Mouse (Mus musculus) ES-Bruce4 (cell line): ENCODE measurements around the gene Ly6g6f.

Experiments used
- CTCF ChIP-seq: IDR thresholded peaks from one replicate; pipeline ENCODE4 v1.8.1; 2011; ENCODE audit warnings: low read depth, low read length
- EP300 ChIP-seq: IDR thresholded peaks from 2 replicates; pipeline ENCODE4 v1.6.1; 2011; ENCODE audit warnings: low read depth, low read length; ENCODE audit not compliant: insufficient read depth
- POLR2A ChIP-seq: IDR thresholded peaks from one replicate; pipeline ENCODE4 v1.8.1; 2011; ENCODE audit warnings: low read length; ENCODE audit not compliant: insufficient read depth

GRCm38 (mm10) chr17:35133517-35133916, 48.1 kb upstream of the Ly6g6f start:
- TF ChIP-seq POLR2A, result no peak
- TF ChIP-seq CTCF, result no peak
- no peak for TF ChIP-seq EP300
